Comparison of ENCODE assay signal across 8 mouse cellular contexts in the genomic region with DNA sequence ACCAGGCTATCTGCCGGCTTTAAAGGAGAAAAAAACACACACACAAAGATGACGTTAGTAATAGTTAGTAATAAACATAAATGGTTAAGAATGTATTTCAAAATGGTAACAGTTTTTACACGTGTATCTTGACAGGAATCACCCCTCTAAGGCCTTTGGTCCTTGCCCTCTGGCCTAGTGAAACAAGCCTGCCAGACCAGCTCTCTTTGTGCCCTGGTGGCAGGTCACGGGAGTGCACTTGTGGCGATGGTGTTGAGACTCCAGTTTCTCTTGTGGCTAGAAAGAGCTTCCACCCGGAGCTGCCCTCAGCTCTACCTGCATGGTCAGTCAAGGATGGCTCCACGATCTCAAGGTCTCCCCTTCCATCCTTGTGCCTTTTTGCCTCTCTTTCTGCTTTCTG.
DNase-seq lines count a peak whose midpoint lies in the region; ATAC-seq and TF ChIP-seq lines count a peak whose summit lies in the region.

No protein-coding gene starts in this region.

- H3K4me2 ChIP-seq in kidney, embryonic 14.5 days (replicated peaks; ENCODE audit: low read depth, low read length) = no peak overlapping the region

- no peaks in the 10 kb centered on the region for H3K4me1 ChIP-seq in kidney, embryonic 14.5 days (ENCODE audit: control insufficient read depth, insufficient read depth, low read length)
- no peaks in the 10 kb centered on the region for H3K4me1 ChIP-seq in E14TG2a.4 (replicated peaks; ENCODE audit: low read depth, low read length)

- no peaks in the 10 kb centered on the region for H3K36me3 ChIP-seq in kidney, embryonic 14.5 days (ENCODE audit: control insufficient read depth, insufficient read depth, low read length)
- H3K36me3 ChIP-seq in E14TG2a.4 (ENCODE audit: insufficient read depth, low read length) = no peaks in the 10 kb centered on the region

- no peak overlapping the region for H3K27ac ChIP-seq in kidney, embryonic 14.5 days (ENCODE audit: low read depth, low read length)

- no peak for ATAC-seq in kidney, embryonic 14.5 days (ENCODE audit: low FRiP score, low TSS enrichment)

- H3K27me3 ChIP-seq in kidney, embryonic 14.5 days (ENCODE audit: control insufficient read depth, insufficient read depth, low read length) = no peaks in the 10 kb centered on the region
- H3K27me3 ChIP-seq in E14TG2a.4 (ENCODE audit: insufficient read depth, low read length) = no peaks in the 10 kb centered on the region

- H3K9me3 ChIP-seq in kidney, embryonic 14.5 days (ENCODE audit: control insufficient read depth, low read length) = no peaks in the 10 kb centered on the region
- H3K9me3 ChIP-seq in E14TG2a.4 (ENCODE audit: low read length) = no peaks in the 10 kb centered on the region

- H3K9ac ChIP-seq in kidney, embryonic 14.5 days (ENCODE audit: low read depth, low read length) = no peak overlapping the region

- 64% methylated on average over 7 of the region's 7 CpGs for WGBS in kidney, embryonic 14.5 days

- DNase-seq in kidney, adult 18-20 months = peak; percentile 38
- DNase-seq in R1 (ENCODE audit: low read depth, low spot score) = peak; percentile 50
- peak; percentile 46 to 80 for DNase-seq in kidney, postnatal 36 days
- no peak for DNase-seq in frontal cortex, postnatal 36 days (ENCODE audit: low spot score in 2 of 2)
- no peak for DNase-seq in frontal cortex, postnatal 25 days (ENCODE audit: low spot score in 2 of 2)
- DNase-seq in frontal cortex, postnatal 10 days (ENCODE audit: low spot score in 2 of 2) = no peak

- TF ChIP-seq CTCF in E14TG2a.4 (conservative IDR thresholded peaks at IDR 0.05; ENCODE audit: low read length) = peak; percentile 58

- H3K4me3 ChIP-seq in kidney, embryonic 14.5 days (ENCODE audit: low read length) = no peak overlapping the region
- no peak overlapping the region for H3K4me3 ChIP-seq in E14TG2a.4 (replicated peaks; ENCODE audit: low read length)

Comparison
In these comparisons a context has a peak if more than half of its experiments do, and no peak if none do; other contexts are left out.
1. DNase-seq: peak in kidney, adult 18-20 months (single experiment), R1 (single experiment) and kidney, postnatal 36 days (2 of 2); none in frontal cortex, postnatal 36 days (0 of 2), frontal cortex, postnatal 25 days (0 of 2) and frontal cortex, postnatal 10 days (0 of 2).